Mouse (Mus musculus) myocyte (in vitro differentiated cells): ENCODE results near the gene Rtl10.

Experiments
- CEBPB ChIP-seq: IDR thresholded peaks from 2 replicates; pipeline ENCODE4 v1.6.1; 2011; ENCODE audit warnings: mild to moderate bottlenecking, moderate library complexity; ENCODE audit not compliant: poor library complexity, insufficient read depth, severe bottlenecking
- MAX ChIP-seq: IDR thresholded peaks from one replicate; pipeline ENCODE4 v1.6.1; 2011; ENCODE audit warnings: low read depth, mild to moderate bottlenecking, control low read depth
- POLR2A ChIP-seq: IDR thresholded peaks from one replicate; pipeline ENCODE4 v1.6.1; 2011; ENCODE audit warnings: low read depth, mild to moderate bottlenecking, control low read depth, moderate library complexity; ENCODE audit not compliant: insufficient read length
- TCF3 ChIP-seq: IDR thresholded peaks from one replicate; pipeline ENCODE4 v1.6.1; 2011; ENCODE audit warnings: low read depth, control low read depth; ENCODE audit not compliant: insufficient read length
- USF1 ChIP-seq: IDR thresholded peaks from one replicate; pipeline ENCODE4 v1.6.1; 2011; ENCODE audit warnings: low read depth, mild to moderate bottlenecking, control low read depth, moderate library complexity

DNA sequence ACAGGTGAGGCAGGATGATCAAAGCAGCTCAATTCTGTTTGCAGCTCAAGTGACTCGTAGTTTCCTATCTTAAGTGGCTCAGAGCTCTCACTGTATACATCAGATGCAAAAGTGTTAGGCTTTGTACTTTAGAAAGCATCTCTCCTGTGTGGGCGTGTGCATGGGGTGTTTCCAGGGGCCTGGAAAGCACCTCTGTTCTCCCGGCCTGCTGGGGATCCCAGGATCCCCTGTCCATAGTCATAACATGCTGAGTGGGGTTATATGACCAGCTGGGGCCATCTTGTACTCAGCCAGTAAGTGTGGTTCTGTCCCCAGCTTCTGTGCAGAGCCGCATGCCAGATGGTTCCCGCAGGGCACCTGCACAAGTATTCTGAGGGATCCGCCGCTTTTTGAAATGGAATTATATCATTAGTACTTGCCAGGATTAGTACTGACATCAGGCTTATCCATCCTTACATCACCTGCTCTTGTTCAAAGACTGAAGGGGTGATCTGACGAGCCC is 46.3 kb upstream of the Rtl10 start:
- TF ChIP-seq USF1 (no peak), POLR2A (no peak), TCF3 (no peak), CEBPB (no peak), MAX (no peak)
